Mouse (Mus musculus): ENCODE measurements around the gene Zmiz2. TPM values are rescaled to one million over a fixed set of nuclear protein-coding genes. Genes with fewer than 3 reads are reported as not detected.
A peak's percentile ranks its signal among the peaks of the same experiment; 100 is the strongest.
"Not testable (repeated sequence)": the region's sequence is repeated elsewhere in the genome, so short reads cannot be mapped to it uniquely, and the experiment has no call there.

Gene Zmiz2
- total RNA-seq, 2 experiments from 2014 or later, result 46.8 to 49.1 TPM

DNA sequence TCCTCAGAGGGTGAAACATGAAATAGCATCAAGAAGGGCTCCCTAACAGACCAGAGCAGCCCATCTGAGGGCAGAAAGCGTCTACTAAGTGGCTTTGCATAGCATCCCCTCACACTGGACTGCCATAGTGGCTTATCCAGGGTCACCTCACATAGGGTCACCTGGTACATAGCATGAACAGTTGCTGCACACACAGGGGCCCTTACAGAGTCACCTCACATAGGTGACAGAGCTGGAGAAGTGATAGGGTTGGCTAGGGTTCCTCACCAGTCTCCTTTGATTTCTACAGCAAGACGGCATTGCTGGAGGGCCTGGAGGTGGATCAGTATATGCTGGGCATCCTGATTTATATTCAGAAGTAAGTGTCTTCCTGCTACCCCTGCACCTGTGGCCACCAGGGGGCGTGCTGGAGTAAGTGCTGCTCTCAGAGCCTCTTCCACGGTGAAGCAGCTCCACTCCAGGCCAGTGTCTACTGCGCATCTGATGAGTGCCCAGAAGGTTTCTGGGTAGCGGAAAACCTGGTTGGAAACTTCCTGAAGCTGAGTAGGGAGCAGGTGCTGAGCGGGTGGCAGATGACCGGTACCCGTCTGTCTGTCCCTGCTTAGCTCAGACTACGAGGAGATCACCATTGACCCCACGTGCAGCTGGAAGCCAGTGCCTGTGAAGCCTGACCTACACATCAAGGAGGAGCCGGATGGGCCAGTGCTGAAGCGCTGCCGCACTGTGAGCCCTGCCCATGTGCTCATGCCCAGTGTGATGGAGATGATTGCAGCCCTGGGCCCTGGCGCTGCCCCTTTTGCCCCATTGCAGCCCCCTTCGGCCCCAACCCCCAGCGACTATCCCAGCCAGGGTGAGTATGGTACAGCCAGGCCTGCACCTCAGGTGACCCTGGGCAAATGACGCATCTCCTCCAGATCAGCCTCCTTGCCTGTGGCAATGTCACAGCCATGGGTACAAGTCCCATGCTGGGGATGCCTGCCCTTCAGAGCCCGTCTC lies 13.9 kb downstream of the Zmiz2 start:
- peak; percentile 81 for DNase-seq

DNA sequence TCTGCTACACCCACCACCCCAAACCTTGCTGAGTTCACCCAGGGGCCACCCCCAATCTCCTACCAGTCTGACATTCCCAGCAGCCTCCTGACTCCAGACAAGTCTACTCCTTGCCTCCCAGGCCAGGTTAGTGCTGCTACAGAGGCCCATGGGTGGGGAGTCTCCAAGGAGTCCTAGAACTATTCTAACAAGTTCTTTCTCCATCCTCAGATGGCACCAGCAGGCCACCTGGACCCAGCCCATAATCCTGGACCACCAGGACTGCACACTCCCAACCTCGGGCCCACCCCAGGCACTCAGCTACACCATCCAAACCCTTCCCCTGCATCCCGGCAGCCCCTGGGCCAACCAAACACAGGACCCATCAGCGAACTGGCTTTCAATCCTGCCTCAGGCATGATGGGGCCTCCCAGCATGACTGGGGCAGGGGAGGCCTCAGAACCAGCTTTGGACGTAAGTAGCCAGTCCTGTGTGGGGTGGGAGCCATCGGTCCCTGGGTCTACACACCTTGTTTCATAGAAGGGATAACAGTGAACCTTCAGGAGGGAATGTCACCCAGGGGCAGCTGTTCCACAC lies 15.0 kb downstream of the Zmiz2 start:
- peak; percentile 6 for DNase-seq

DNA sequence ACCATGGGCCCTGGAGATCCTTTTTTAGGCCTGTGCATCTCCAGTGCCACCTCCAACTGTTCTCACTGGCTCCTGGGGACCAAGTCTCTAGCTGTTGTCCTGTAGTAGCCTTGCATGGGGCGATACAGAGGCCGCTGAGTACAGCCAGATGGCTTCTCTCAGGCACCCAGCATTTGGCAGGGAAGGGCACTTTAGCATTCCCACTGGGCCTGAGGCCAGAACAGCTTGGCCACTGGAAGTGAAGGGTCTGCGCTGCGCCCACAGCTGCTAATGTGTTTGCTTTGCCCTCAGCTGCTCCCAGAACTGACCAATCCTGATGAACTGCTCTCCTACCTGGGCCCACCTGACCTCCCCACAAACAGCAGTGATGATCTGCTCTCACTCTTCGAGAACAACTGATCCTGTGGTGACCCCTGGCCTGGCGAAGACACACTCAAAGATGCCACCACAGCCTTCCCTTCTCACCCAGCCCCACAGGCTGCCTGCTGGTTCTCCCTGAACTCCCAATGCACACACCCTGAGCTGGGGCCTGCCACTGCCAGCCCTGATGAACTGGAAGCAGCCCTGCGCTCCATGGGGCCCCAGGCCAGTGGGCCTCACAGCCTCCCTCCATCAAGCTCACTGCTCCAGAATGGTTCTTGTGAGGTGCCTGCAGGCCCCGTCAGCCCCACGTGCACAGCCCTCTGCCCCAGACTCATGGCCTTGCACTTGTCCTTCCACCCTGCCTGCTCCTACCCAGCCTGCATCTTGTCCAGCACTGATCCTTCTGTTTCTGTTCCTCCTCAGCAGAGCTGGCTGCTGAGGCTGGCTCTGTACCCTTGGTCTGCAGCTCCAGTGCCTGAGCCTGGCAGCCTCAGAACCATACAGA lies 16.1 kb downstream of the Zmiz2 start:
- DNase-seq, result peak; percentile 83

DNA sequence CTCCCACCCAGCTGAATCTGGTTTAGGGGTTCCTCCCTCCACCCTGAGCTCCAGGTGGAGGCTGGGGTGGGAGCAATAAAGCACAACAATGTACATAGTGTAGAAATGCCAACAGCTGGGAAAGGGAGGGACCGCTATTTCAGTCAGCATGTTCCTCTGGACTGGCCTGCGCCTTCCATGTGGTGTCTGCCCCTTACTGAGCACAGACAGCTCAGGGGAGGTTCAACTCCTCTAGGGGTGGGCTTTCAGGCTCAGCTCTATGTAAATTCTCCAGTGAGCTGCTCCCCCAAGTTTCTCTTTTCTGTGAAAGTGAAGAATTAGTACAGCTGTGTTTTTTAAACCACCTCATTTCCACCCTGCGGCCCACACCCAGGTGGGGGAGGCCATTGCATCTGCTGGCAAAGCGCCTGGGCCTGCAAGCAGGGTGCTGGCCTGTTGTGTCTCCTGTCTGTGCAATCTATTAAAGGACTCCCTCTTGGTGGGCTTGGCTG lies 16.8 kb downstream of the Zmiz2 start:
- peak; percentile 66 for DNase-seq

DNA sequence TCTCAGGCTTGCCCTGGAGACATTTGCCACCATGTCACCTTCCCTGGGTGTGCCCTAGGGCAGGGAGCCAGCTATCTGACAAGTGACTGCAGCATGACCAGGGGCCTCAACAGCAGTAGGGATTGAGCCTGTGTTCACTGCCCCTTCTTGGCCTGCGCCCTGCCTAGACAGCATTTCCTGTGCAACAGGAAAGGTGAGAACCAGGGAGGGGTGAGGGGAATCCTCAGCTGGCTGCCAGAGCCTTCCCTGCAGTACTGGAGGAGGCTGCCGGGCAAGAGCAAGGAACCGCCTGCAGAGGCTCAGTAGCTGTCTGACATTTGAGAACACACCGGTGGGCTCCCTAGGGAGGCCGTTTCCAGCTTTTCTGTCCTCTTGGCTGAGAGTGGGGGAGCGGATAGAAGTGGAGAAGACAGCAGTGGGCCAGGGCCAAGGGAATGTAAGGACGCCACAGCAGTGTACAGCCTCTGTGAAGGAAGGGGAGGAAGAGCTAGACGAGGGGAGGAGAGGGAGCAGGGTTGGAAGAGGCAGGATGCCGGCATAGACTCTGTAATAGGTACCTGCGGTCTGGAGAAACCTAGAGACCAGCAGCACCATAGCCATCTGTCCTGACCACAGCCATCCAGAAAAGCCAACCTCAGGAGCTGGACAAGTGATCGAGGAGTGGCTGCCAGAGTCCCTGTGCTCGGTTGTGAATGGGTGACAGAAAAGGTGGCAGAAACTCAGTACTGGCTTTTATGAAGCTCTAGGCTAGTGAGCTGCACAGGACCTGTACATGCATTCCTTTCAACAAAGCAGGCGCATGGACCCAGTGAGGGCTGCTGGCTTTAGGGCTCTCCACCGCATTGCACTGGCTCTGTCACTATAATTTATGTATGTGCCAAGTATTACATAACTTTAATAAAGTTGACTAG lies 17.6 kb downstream of the Zmiz2 start:
- peak; percentile 81 for DNase-seq

DNA sequence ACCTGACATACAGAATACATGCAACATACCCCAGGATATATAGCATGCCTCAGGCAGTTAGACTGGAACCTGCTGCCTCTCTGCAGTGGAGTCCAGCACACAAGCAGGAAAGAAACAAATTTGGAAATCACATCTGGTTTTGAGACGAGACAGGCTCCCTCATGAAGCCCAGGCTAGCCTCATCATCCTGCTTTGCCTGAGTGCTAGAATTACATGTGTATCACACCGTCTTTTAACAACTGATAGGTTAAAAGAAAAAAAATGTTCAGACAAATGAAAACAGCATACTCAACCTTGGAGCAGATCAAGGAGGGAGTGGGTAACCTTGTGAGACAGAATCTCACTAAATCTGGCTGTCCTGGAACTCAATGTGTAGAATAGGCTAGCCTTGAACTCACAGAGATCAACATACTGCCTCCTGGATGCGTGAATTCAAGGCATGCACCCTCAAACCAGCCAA lies 18.3 kb downstream of the Zmiz2 start:
- DNase-seq, result no peak

DNA sequence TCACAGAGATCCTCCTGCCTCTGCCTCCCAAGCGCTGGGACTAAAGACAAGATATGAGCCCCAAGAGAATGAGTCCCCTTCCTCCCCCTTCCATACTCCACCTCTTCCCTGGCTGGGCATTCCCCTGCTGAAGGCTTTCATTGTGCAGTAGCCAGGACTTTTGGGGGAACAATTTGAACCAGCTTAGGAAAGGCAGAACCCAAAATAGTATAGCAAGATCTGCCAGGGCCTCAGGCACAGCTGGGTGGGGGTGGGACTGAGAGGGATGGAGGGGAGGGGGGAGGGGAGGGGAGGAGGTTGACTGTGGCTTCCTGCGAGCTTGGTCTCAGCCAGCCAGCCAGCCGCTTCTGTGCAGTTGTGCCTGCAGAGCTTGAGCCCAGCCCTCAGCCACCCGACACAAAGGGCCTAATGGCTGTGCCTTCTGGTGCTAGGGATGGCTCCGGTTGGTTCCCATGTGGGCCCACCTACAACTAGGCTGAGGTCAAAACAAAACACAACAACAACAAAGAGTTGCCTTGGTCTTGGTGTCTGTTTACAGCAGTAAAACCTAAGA lies 21.3 kb downstream of the Zmiz2 start:
- peak; percentile 10 for DNase-seq

DNA sequence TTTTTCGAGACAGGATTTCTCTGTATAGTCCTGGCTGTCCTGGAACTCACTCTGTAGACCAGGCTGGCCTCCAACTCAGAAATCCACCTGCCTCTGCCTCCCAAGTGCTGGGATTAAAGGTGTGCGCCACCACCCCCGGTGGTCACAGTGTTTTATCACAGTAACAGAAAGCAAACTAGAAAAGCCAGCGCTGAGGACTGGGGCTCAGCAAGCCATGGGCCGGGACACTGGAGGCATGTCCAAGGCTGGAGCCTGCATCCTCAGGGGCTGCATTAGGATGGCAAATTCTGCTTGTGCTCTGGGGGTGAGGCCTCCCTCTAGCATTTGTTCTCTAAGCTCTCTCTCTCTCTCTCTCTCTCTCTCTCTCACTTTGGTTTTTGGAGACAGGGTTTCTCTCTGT lies 21.9 kb downstream of the Zmiz2 start:
- peak; percentile 5 for DNase-seq

DNA sequence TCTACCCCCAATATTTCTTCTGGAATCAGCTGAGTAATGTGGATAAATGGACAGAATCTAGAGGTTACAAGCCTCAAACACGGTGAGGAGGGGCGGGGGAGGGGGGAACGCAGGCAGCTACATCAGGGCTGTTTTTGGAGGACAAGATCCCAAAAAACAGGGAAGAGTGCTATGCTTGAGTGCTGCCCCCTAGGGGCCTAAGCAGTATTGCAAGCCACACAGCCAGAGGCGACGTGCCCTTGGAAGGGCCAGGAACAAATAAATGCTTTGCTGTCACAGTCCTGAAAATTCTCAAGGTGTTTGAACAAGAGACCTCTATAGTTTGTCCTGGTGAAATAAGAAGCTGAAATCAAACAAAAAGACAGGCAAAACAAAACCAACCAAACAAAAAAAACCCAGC lies 22.8 kb downstream of the Zmiz2 start:
- peak; percentile 92 for DNase-seq

DNA sequence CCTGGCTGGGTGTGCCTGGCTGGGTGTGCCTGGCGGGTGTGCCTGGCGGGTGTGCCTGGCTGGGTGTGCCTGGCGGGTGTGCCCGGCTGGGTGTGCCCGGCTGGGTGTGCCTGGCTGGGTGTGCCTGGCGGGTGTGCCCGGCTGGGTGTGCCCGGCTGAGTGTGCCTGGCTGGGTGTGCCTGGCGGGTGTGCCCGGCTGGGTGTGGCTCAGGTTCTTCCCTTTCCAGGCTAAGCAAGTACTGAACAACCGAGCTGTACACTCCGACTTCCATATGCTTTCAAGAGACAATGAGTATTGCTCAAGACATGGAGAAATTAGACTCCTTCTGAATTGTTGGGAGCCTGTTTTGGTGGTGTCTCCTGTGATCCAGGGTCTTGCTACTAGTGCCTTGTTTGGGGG lies 24.4 kb downstream of the Zmiz2 start:
- no peak for DNase-seq

DNA sequence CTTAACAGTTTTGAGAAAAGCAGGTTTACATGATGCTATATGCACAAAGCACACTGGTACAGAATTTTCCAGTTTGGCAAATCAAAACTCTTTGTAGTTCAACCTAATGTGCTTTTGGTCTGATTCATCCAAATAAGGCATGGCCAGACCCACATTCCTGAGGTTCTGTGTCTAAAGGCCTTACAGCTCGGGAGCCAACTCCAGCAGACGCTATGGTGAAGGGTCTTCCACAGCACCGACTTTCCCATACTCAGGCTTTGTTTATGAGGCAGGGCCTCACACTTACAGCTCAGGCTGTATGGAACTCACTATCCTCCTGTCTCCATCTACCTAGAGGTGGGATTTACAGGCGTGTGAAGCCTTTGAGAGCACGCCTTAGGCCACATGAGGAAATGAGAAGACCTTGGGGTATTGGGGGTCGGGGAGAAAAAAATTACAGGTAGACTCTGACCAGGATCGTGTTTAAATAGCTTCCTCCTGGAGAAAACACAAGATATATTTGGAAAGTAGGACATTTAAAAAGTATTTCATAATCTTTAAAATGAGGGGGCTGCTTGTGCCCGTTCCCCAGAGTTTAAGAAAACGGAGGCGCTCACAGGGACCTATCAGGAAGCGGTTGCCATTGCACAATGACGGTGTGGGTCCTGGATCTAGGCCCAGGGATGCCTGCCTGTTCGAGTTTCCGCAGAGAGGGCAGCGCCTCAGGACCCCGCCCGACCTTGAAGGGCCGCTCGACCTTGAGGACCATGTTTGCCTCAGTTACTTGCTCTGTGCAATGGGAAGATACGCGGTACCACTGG lies 26.1 kb downstream of the Zmiz2 start, which contains the start of gene Ppia:
TSS of gene Ppia (plus strand) at position 693 of the 800 bp plus-strand sequence.
- no peak for DNase-seq

DNA sequence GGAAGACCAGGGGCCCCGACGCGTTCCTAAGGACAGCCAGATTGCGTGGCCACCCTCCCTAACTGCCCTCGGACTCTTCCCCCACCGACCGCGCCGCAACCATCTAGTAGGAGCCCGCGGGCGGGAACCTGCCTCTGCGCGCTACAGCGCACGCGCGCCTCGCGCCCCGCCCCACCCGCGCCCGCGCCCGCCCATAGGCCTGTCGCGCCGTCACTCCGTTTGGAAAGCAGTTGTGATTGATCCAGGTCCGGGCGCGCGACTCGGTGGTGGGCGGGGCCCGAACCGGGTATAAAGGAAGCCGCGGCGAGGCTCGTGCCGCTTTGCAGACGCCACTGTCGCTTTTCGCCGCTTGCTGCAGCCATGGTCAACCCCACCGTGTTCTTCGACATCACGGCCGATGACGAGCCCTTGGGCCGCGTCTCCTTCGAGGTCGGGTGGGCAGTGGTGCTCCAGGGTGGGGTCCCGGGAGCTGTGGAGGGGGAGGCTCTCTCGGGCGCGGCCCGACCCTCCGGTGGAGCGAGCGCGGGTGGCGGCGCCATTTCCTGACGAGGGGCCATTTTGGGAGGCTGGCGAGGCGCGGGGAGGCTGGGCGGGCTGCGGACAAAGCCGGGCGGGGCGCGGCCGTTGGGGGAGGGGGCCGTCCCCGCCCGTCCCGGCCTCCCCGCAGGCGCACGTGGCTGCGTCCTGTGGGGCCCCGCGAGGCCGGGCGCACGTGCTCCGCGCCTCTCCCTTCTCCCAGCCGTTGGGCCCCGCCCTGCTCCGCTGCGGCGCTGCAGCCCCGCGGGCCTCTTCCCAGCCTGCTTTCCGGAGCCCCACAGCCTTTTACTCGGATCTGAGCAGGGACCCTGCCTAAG lies 26.9 kb downstream of the Zmiz2 start:
- peak; percentile 99 for DNase-seq

DNA sequence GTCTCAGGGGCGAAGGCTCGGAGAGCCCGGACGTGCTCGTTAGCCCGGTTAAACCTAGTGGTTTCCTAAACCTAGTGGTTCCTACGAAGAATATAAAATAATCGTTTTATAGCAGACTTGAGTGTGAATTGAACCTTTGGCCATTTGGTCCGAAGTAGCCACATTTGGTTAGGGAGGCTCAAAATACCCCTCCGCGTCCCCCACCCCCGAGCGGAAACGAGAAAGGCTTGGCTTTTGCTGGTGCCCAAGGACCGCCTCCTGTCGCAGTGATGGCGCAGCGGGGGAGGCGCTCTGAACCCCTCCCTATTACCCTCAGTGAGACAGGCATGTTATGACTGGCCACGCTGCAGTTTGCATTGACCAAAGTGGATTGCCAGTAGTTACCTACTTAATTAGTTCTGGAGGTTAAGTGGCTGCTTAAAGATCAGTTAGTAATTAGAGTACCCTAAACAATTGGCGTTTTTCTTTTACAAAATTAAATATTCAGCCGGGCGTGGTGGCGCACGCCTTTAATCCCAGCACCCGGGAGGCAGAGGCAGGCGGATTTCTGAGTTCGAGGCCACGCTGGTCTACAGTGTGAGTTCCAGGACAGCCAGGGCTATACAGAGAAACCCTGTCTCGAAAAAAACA lies 27.6 kb downstream of the Zmiz2 start:
- peak; percentile 86 for DNase-seq

DNA sequence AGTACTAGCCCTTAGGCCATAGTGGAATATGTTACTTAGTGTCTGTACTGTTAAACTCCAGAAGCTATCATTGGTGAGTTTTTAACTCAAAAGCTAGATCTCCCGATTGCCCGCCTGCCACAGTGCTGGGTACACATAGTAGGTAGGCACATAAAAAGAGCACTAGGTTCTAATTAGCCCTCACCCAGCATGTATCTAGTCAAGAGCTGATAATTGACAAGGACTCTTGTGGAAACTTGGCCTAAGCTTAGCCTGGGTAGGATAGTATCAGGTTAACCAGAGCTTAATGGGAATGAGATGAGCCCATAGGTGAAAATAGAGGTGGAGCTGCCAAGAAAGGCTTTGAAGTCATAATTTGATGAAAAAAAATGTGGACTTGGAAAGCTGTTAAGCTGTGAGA lies 28.2 kb downstream of the Zmiz2 start:
- DNase-seq, result no peak

DNA sequence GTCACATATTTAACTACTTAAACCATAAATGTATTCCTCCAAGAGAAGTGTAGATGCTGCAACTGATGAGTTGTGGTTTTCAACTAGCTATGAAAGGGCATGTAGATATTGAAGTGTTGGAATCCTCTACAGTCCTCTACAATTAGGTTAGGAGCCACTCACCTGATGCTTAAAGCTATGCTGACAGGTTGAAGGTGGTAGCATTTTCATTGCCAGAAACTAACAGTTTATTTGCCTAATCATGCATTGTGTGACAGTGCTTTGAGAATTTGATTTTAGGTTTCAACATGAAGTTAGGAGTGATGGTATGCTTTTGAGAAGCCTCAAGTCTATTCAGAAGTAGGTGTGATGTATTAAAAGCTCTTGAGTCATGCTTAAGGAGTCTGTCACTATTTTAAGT lies 28.6 kb downstream of the Zmiz2 start:
- DNase-seq, result no peak

DNA sequence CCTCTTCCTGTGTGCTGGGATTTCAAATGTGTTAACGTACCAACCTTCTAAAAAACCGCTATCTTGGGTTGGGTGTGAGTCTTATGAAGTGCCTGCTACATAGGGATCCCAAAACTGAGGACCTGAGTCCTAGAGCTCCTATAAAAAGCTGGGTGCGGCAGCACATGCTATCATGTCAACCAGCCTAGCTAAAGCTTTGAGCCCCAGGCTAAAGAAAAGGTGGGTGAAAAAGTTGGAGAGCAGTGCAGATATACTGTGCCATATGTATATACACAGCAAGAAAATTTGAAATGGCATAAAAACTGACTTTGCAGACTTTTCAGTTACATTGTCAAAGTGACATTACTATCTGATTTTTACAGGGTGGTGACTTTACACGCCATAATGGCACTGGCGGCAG lies 29.9 kb downstream of the Zmiz2 start:
- no peak for DNase-seq

DNA sequence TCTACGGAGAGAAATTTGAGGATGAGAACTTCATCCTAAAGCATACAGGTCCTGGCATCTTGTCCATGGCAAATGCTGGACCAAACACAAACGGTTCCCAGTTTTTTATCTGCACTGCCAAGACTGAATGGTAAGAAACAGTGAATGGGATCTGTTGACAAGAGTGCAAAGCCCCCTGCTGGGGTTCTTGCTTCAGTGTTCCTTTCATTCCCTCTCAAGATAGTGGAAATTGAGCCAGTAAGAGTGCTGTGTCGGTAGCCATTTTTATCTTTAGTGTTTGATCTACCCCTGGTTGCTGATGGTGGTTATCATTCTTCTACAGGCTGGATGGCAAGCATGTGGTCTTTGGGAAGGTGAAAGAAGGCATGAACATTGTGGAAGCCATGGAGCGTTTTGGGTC lies 30.3 kb downstream of the Zmiz2 start:
- DNase-seq, result not testable (repeated sequence)

DNA sequence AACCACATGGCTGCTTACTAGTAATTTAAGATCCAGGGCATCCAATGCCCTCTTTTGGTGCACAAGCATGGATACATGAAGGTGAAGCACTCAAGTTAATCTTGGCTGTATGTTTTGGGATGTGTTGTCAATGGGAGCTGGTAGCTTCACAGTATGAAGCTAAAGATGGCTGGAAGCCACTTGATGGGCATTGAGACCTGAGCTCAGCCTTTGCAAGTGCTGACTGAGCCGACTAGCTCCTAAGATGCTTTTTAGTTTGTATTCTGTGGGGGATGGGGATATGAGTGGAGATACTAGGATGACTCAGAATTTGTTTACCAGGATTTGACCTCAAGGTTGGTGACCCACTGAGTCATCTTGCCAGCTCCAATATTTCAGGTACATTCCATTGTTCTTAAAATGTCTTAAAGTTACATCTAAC lies 31.4 kb downstream of the Zmiz2 start:
- no peak for DNase-seq
